Mouse (Mus musculus) neural tube, embryonic 15.5 days (tissue): Measurements from ENCODE around the gene Mob2. TPM values are rescaled to one million over a fixed set of nuclear protein-coding genes. Genes with fewer than 3 reads are reported as not detected.
A peak's percentile ranks its signal among the peaks of the same experiment; 100 is the strongest.

Experiments used
- ATAC-seq: fragments of 200-750 bp; cut with Nextera tagmentation; 2 replicates; pipeline ENCODE4 v1.8.0; 2017; ENCODE audit warnings: mild to moderate bottlenecking, moderate TSS enrichment, moderate library complexity; ENCODE audit not compliant: low FRiP score
- H3K27ac ChIP-seq: fragments of 300-500 bp; sonication (generic); replicated peaks from 2 replicates; pipeline ENCODE4 v1.5.1; 2015; ENCODE audit warnings: mild to moderate bottlenecking, inconsistent platforms
- H3K27me3 ChIP-seq: fragments of 300-500 bp; sonication (generic); replicated peaks from 2 replicates; pipeline ENCODE4 v1.6.1; 2015; ENCODE audit warnings: inconsistent platforms
- H3K36me3 ChIP-seq: fragments of 300-500 bp; sonication (generic); 2 replicates; pipeline ENCODE4 v1.6.1; 2015; ENCODE audit warnings: inconsistent platforms
- H3K4me1 ChIP-seq: fragments of 300-500 bp; sonication (generic); 2 replicates; pipeline ENCODE4 v1.6.1; 2015; ENCODE audit warnings: inconsistent platforms
- H3K4me2 ChIP-seq: fragments of 300-500 bp; sonication (generic); 2 replicates; pipeline ENCODE4 v1.6.1; 2015; ENCODE audit warnings: inconsistent platforms, mild to moderate bottlenecking, moderate library complexity
- H3K4me3 ChIP-seq: fragments of 300-500 bp; sonication (generic); replicated peaks from 2 replicates; pipeline ENCODE4 v1.5.1; 2015; ENCODE audit warnings: mild to moderate bottlenecking, inconsistent platforms
- H3K9ac ChIP-seq: fragments of 300-500 bp; sonication (generic); replicated peaks from 2 replicates; pipeline ENCODE4 v1.6.1; 2015; ENCODE audit warnings: mild to moderate bottlenecking, inconsistent platforms
- H3K9me3 ChIP-seq: fragments of 300-500 bp; sonication (generic); replicated peaks from 2 replicates; pipeline ENCODE4 v1.6.1; 2016; ENCODE audit warnings: inconsistent platforms
- WGBS: fragments of 180-500 bp; shearing (Covaris S2); methylation state at CpG from one replicate; pipeline ENCODE4 v1.1.7; 2015; ENCODE audit warnings: mixed read lengths; 5-methylcytosine and 5-hydroxymethylcytosine counted together
- polyA plus RNA-seq: library from polyadenylated mRNA; unstranded; fragments of >200 nt; fragmentation: Nextera tagmentation; extraction: Ambion mirVana; gene quantifications from 2 replicates; pipeline ENCODE4 v1.2.1, GENCODE M21; 2015

Mob2 gene
- polyA plus RNA-seq, 1 experiment from 2014 or later: 51.2 TPM

GRCm38 (mm10) chr7:142016562-142016961, 44.3 kb downstream of the Mob2 start:
- H3K4me1 ChIP-seq: 0 out of 2 replicates have a peak, but pooled peaks cover 3% of the 10 kb centered on the region
- no peak overlapping the region for H3K4me2 ChIP-seq
- no peak overlapping the region for H3K27ac ChIP-seq
- H3K36me3 ChIP-seq: peaks cover 18% of the 10 kb centered on the region; the same call in 1 of the 2 replicates
- H3K4me3 ChIP-seq: no peak overlapping the region
- no peaks in the 10 kb centered on the region for H3K27me3 ChIP-seq
- WGBS: 66% methylated on average over 1 of the region's 1 CpGs
- ATAC-seq: no peak
- no peak overlapping the region for H3K9ac ChIP-seq
- H3K9me3 ChIP-seq: no peaks in the 10 kb centered on the region

GRCm38 (mm10) chr7:142001597-142002340, 59.1 kb downstream of the Mob2 start:
- H3K36me3 ChIP-seq: peaks cover 74% of the 10 kb centered on the region
- H3K4me1 ChIP-seq: no peaks in the 10 kb centered on the region
- no peak overlapping the region for H3K4me2 ChIP-seq
- H3K27me3 ChIP-seq: no peaks in the 10 kb centered on the region
- H3K9ac ChIP-seq: no peak overlapping the region
- 0 out of 2 replicates have a peak overlapping the region, but pooled peaks have one; percentile 3 for H3K27ac ChIP-seq
- 66% methylated on average over 22 of the region's 22 CpGs for WGBS
- no peaks in the 10 kb centered on the region for H3K9me3 ChIP-seq
- no peak for ATAC-seq
- H3K4me3 ChIP-seq: no peak overlapping the region

DNA sequence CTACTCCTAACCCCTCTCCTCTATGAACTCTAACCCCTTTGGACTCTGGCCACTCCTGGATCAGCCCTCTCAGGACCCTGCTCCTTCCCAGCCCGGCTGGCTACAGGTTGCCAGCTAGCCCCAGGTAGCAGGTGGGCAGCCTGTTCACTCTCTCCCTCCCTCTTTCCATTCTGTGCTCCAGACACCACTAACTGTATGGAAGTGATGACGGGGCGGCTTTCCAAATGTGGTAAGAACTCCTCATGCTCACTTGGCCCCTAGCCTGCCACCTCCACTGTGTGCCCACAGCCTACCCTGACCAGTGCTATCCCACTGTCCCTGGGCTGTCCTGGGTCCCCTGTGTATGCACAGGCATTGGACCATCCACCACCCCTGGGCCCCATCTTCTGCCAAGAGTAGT, 60.2 kb downstream of the Mob2 start:
- no peak for ATAC-seq
- no peak overlapping the region for H3K4me3 ChIP-seq
- WGBS: 94% methylated on average over 3 of the region's 3 CpGs
- H3K9me3 ChIP-seq: no peaks in the 10 kb centered on the region
- no peaks in the 10 kb centered on the region for H3K27me3 ChIP-seq
- peaks cover 84% of the 10 kb centered on the region for H3K36me3 ChIP-seq
- no peak overlapping the region for H3K27ac ChIP-seq
- no peaks in the 10 kb centered on the region for H3K4me1 ChIP-seq
- H3K9ac ChIP-seq: no peak overlapping the region
- H3K4me2 ChIP-seq: no peak overlapping the region

DNA sequence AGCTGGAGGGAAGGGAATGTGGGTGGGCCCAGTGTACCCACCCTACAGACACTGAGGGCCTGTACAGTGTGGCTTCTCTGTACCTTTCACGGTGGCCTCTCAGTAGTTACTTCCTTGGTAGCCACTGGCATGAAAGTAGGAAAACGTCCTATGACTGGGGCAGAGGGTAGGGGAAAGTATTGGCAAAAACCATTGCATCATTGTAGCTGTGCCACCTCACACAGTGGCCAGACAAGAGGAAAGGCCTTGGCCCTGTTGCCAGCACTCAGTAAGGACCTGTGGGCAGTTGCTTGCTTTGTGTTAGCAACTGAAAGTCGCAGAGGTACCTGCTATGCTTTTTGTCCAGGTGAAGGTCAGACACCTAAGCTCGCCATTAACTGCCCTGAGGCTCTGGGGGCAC, 66.7 kb downstream of the Mob2 start:
- H3K4me3 ChIP-seq: no peak overlapping the region
- 94% methylated on average over 4 of the region's 4 CpGs for WGBS
- no peaks in the 10 kb centered on the region for H3K4me1 ChIP-seq
- no peak overlapping the region for H3K4me2 ChIP-seq
- no peak overlapping the region for H3K9ac ChIP-seq
- H3K36me3 ChIP-seq: peaks cover 92% of the 10 kb centered on the region
- no peak for ATAC-seq
- no peaks in the 10 kb centered on the region for H3K27me3 ChIP-seq
- H3K9me3 ChIP-seq: no peaks in the 10 kb centered on the region
- H3K27ac ChIP-seq: no peak overlapping the region

DNA sequence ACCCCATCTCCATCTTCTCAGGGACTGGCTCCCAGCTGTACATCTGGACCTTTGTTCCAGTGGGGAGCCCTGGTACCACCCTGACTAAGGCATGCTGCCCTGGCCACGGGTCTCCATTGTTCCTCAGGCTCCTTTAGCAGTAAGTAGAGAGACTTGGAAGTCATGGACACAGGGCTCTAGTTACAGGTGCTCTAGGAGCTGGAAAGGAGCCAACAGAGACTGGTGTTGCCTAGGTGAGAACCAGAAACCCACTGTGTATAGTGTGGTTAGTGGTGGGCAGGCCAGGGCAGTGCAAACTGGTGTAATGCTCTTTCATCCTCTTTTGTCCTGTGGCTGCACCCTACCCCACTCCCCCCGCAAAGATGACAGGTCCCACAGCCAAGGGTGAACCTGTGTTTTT, 69.7 kb downstream of the Mob2 start:
- 93% methylated on average over 2 of the region's 2 CpGs for whole genome bisulfite sequencing
- H3K4me3 ChIP-seq: no peak overlapping the region
- H3K27ac ChIP-seq: no peak overlapping the region; the same call in 1 of the 2 replicates

GRCm38 (mm10) chr7:141988314-141988806, 72.5 kb downstream of the Mob2 start:
- Histone ChIP-seq H3K4me1 (no peaks in the 10 kb centered on the region), H3K27me3 (no peaks in the 10 kb centered on the region), H3K36me3 (peaks cover 86% of the 10 kb centered on the region), H3K27ac (no peak overlapping the region), H3K4me3 (no peak overlapping the region), H3K4me2 (no peak overlapping the region), H3K9ac (no peak overlapping the region), H3K9me3 (no peaks in the 10 kb centered on the region)
- WGBS: 80% methylated on average over 7 of the region's 7 CpGs
- ATAC-seq: no peak

More for the DNA sequence above, 69.7 kb downstream of the Mob2 start:
- Histone ChIP-seq H3K9me3 (no peaks in the 10 kb centered on the region), H3K27me3 (no peaks in the 10 kb centered on the region), H3K36me3 (peaks cover 91% of the 10 kb centered on the region), H3K4me2 (no peak overlapping the region), H3K4me1 (no peaks in the 10 kb centered on the region), H3K9ac (no peak overlapping the region)
- no peak for ATAC-seq

GRCm38 (mm10) chr7:141981237-141981636, 79.6 kb downstream of the Mob2 start:
- ATAC-seq: no peak
- H3K27me3 ChIP-seq: no peaks in the 10 kb centered on the region
- no peak overlapping the region for H3K4me3 ChIP-seq
- H3K9ac ChIP-seq: no peak overlapping the region
- no peaks in the 10 kb centered on the region for H3K9me3 ChIP-seq
- H3K36me3 ChIP-seq: peaks cover 25% of the 10 kb centered on the region
- no peak overlapping the region for H3K27ac ChIP-seq
- H3K4me2 ChIP-seq: no peak overlapping the region
- H3K4me1 ChIP-seq: peaks cover 18% of the 10 kb centered on the region
- 92% methylated on average over 7 of the region's 7 CpGs for WGBS

DNA sequence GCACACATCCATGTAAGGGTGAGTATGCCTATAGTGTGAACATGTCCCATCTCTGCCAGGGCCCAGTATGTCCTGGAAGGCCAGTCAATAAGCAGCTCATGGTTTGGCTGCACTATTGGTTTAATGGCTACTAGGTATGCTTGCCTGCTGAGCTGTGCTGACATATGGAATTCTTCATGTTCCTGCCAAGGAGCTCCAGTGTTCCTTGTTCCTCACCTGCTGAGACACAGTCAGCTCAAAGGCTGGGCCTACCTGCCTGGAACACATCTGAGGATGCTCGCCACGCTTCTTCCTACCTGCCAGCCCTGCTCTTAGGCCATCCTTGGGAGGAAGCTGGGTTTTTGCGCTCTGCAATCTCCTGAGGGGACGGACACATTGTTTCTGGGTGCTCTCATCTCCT, 81.6 kb downstream of the Mob2 start:
- H3K27me3 ChIP-seq: no peaks in the 10 kb centered on the region
- peaks cover 18% of the 10 kb centered on the region for H3K4me1 ChIP-seq
- no peaks in the 10 kb centered on the region for H3K9me3 ChIP-seq
- no peak overlapping the region for H3K4me3 ChIP-seq
- no peak overlapping the region for H3K27ac ChIP-seq
- no peak overlapping the region for H3K9ac ChIP-seq
- 95% methylated on average over 4 of the region's 4 CpGs for WGBS
- H3K36me3 ChIP-seq: peaks cover 5% of the 10 kb centered on the region
- H3K4me2 ChIP-seq: no peak overlapping the region
- ATAC-seq: no peak

DNA sequence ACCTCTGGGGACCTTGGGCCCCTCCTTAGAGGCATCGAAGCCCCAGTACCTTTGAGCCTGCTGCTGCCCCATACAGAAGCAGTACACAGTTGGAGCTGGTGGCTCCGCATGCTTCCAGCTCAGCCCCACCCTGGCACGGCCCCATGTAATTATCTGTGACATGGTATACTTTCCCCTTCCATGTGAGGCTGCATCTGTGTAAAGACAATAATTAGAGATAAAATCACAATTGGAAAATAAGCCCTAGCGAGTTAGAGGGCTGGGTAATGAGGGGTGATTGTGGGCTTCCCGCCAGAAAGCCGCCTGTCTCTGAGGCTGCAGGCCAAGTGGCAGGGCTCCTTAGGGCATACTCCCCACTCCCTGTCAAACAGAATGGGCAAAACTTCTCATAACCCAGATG, 82.9 kb downstream of the Mob2 start:
- Histone ChIP-seq H3K4me3 (no peak overlapping the region), H3K4me2 (no peak overlapping the region), H3K9ac (no peak overlapping the region), H3K27me3 (no peaks in the 10 kb centered on the region), H3K36me3 (no peaks in the 10 kb centered on the region), H3K27ac (no peak overlapping the region; the same call in 1 of the 2 replicates), H3K4me1 (peaks cover 22% of the 10 kb centered on the region), H3K9me3 (no peaks in the 10 kb centered on the region)
- 47% methylated on average over 6 of the region's 6 CpGs for WGBS
- no peak for ATAC-seq

DNA sequence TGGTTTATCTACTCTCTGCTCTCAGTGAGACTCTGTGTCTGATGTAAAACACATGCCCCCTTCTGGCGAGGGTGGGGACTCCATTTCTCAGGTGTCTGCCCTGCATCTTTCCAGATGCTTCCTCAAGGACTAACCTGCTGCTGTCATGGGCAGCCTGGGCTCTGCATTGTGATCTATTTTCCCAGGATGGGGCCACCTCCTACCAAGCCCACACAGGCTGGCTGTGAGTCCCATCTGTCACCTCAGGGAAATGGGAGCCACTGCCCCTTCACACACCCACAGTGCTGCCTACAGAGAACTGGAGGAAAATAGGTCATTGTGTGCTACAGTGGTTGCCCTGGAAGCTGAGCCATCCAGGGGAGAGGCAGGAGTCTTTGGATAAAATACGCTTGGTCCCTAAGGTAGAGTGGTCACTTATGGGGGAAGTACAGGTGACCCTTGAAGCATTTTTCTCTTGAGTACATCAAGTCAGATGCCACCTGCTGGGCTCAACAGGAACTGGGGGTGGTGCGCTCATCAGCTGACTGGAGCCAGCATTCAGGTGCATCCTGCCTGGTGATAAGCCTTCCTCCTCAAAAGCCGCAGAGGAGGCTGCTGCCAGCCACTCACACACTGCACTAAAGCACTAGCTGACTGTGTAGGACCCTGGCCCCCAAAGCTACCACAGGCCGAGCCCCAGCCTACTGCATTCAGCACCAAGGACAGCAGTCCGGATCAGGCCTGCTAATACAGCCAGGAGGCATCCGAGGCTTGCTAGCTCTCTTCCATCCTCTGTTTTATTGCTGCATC, 87.8 kb downstream of the Mob2 start:
- H3K4me1 ChIP-seq: peaks cover 39% of the 10 kb centered on the region
- no peak overlapping the region for H3K4me3 ChIP-seq
- H3K4me2 ChIP-seq: no peak overlapping the region
- H3K27ac ChIP-seq: 0 out of 2 replicates have a peak overlapping the region, but pooled peaks have one; percentile 9
- no peak overlapping the region for H3K9ac ChIP-seq
- H3K27me3 ChIP-seq: no peaks in the 10 kb centered on the region
- ATAC-seq: no peak
- H3K36me3 ChIP-seq: no peaks in the 10 kb centered on the region
- WGBS: 44% methylated on average over 7 of the region's 7 CpGs
- no peaks in the 10 kb centered on the region for H3K9me3 ChIP-seq

DNA sequence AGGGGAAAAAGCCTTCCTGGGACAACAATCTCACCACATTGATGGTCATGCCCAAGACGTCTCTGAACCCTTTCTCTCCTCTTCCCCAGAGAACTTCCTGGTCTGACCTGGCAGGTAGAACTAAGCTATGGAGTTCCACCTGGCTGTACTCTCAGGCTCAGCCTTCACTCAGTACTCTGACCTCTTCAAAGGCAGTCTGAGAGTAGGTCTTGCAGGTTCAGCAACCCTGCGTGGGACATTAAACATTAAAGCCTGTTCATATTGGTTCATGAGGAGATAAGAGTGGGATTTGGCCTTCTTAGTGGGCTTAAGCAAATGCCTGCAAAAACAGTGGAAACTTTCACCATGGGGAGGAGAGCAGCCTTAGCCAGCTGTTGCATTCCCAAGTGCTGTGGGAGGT, 94.6 kb downstream of the Mob2 start:
- H3K27me3 ChIP-seq: no peaks in the 10 kb centered on the region
- WGBS: 96% methylated on average over 2 of the region's 2 CpGs
- no peaks in the 10 kb centered on the region for H3K36me3 ChIP-seq
- no peak for ATAC-seq
- H3K4me1 ChIP-seq: peaks cover 79% of the 10 kb centered on the region
- H3K4me2 ChIP-seq: no peak overlapping the region
- H3K9me3 ChIP-seq: no peaks in the 10 kb centered on the region
- no peak overlapping the region for H3K9ac ChIP-seq
- no peak overlapping the region for H3K4me3 ChIP-seq
- H3K27ac ChIP-seq: no peak overlapping the region

- Histone ChIP-seq H3K9me3 (no peaks in the 10 kb centered on the region), H3K4me1 (peaks cover 90% of the 10 kb centered on the region), H3K27ac (no peak overlapping the region), H3K27me3 (no peaks in the 10 kb centered on the region), H3K36me3 (no peaks in the 10 kb centered on the region), H3K9ac (no peak overlapping the region), H3K4me3 (no peak overlapping the region), H3K4me2 (no peak overlapping the region)
- ATAC-seq: no peak
- WGBS: 90% methylated on average over 3 of the region's 3 CpGs
Observed at GRCm38 (mm10) chr7:141962521-141962920, 98.3 kb downstream of the Mob2 start.
